Mouse (Mus musculus) ES-E14 (cell line): ENCODE data around the gene B4galnt1. TPM values are rescaled to one million over a fixed set of nuclear protein-coding genes. Genes with fewer than 3 reads are reported as not detected.
A peak's percentile ranks its signal among the peaks of the same experiment; 100 is the strongest.

Experiments used
- DNase-seq: peaks from one replicate; pipeline ENCODE4 v3.0.0-alpha.2; 2013; ENCODE audit warnings: low read depth, low spot score
- H3K27ac ChIP-seq: 2 replicates; pipeline ENCODE4 v1.5.1; 2012; ENCODE audit warnings: low read depth, mild to moderate bottlenecking, low read length, moderate library complexity, mixed read lengths; ENCODE audit not compliant: poor library complexity, insufficient read depth, severe bottlenecking
- H3K36me3 ChIP-seq: 2 replicates; pipeline ENCODE4 v1.6.1; 2012; ENCODE audit warnings: mild to moderate bottlenecking, low read length, moderate library complexity, mixed read lengths; ENCODE audit not compliant: control insufficient read depth, poor library complexity, insufficient read depth, severe bottlenecking
- H3K4me1 ChIP-seq, 2 experiments: fragments of 150-350 bp in 1 of 2; sonication (generic) in 1 of 2; 2 replicates each; pipeline ENCODE4 v1.6.1; 2012; ENCODE audit warnings: low read length in 2 of 2, mild to moderate bottlenecking in 1 of 2, mixed read lengths in 1 of 2; ENCODE audit not compliant: control insufficient read depth in 2 of 2, insufficient read depth in 2 of 2, poor library complexity in 1 of 2
- H3K4me3 ChIP-seq, 2 experiments: fragments of 150-350 bp in 1 of 2; sonication (generic) in 1 of 2; 2 replicates each; pipeline ENCODE4 v1.5.1; 2012; ENCODE audit warnings: low read length in 2 of 2, low read depth in 1 of 2, mild to moderate bottlenecking in 1 of 2, mixed read lengths in 1 of 2; ENCODE audit not compliant: insufficient read depth in 1 of 2, poor library complexity in 1 of 2, severe bottlenecking in 1 of 2
- H3K9ac ChIP-seq: 2 replicates; pipeline ENCODE4 v1.6.1; 2012; ENCODE audit warnings: low read depth, mild to moderate bottlenecking, low read length, mixed read lengths; ENCODE audit not compliant: poor library complexity, insufficient read depth, severe bottlenecking
- H3K9me3 ChIP-seq: fragments of 150-350 bp; sonication (generic); 2 replicates; pipeline ENCODE4 v1.6.1; 2012; ENCODE audit warnings: low read depth, mild to moderate bottlenecking, low read length; ENCODE audit not compliant: control insufficient read depth, insufficient read depth
- CHD2 ChIP-seq: IDR thresholded peaks from 2 replicates; pipeline ENCODE4 v1.6.1; 2014; ENCODE audit warnings: mild to moderate bottlenecking, low read depth, low read length, inconsistent platforms
- HCFC1 ChIP-seq: IDR thresholded peaks from 2 replicates; pipeline ENCODE4 v1.6.1; 2012; ENCODE audit warnings: low read length, inconsistent platforms, borderline replicate concordance; ENCODE audit not compliant: insufficient read depth
- MAFK ChIP-seq: IDR thresholded peaks from 2 replicates; pipeline ENCODE4 v1.6.1; 2014; ENCODE audit warnings: mild to moderate bottlenecking, low read depth, low read length, inconsistent platforms; ENCODE audit not compliant: insufficient read depth
- ZC3H11A ChIP-seq: IDR thresholded peaks from 2 replicates; pipeline ENCODE4 v1.6.1; 2012; ENCODE audit warnings: low read depth, mild to moderate bottlenecking, inconsistent platforms, low read length, borderline replicate concordance
- ZNF384 ChIP-seq: IDR thresholded peaks from 2 replicates; pipeline ENCODE4 v1.6.1; 2012; ENCODE audit warnings: low read depth, low read length, inconsistent platforms
- in situ Hi-C, 2 experiments: fragments of 600-800 bp; cut with MboI; formaldehyde crosslinking; loops; one replicate each; pipeline ENCODE4 v1.15.1; 2025; ENCODE audit warnings: low sequenced_read_pairs in 2 of 2, inconsistent platforms in 1 of 2; ENCODE audit not compliant: unreplicated experiment in 2 of 2
- total RNA-seq: library from RNA; depleted of rRNA; stranded (reverse); fragments of 300-350 nt; gene quantifications from 2 replicates; pipeline ENCODE4 v1.2.3, GENCODE M21; 2012

Gene B4galnt1
- total RNA-seq, 1 experiment: 4.5 TPM

DNA sequence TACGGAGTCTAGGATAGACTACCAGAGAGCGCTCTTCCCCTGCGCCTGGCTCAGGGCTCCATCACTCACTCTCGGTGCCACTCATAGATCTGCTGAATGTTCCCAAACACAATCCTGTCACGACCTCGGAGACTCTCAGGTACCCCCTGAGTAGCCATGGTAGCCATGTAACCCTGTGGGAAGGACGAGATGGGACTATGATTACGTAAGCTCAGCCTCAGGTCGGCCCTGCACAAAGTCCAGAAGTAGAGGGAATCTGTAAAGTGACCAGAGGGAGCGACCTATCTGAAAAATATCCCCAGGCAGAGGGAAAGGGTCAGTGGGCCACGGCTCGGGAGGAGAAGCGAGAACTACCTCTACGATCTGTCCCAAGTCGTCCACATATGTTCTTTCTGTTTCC lies 20.5 kb downstream of the B4galnt1 start:
- peaks cover 18% of the 10 kb centered on the region; the same call in 1 of the 2 replicates for H3K36me3 ChIP-seq
- H3K27ac ChIP-seq: no peak overlapping the region
- TF ChIP-seq ZC3H11A: no peak
- no peak for TF ChIP-seq ZNF384
- TF ChIP-seq MAFK: no peak
- TF ChIP-seq HCFC1: no peak
- TF ChIP-seq CHD2: no peak
- no peak for DNase-seq
- in situ Hi-C loops: no loop called here
- no peak overlapping the region for H3K4me3 ChIP-seq
- H3K4me1 ChIP-seq: peaks cover 0 to 22% of the 10 kb centered on the region in 2 experiments; a peak in 3 of 4 replicates
- no peaks in the 10 kb centered on the region for H3K9me3 ChIP-seq
- H3K9ac ChIP-seq: no peak overlapping the region

GRCm38 (mm10) chr10:127186451-127186850 lies 21.4 kb downstream of the B4galnt1 start:
- no peak for TF ChIP-seq HCFC1
- no peak for TF ChIP-seq CHD2
- Histone ChIP-seq H3K4me3 (no peak overlapping the region), H3K36me3 (peaks cover 18% of the 10 kb centered on the region; the same call in 1 of the 2 replicates), H3K27ac (no peak overlapping the region), H3K9ac (no peak overlapping the region), H3K9me3 (no peaks in the 10 kb centered on the region), H3K4me1 (peaks cover 0 to 31% of the 10 kb centered on the region in 2 experiments; a peak in 3 of 4 replicates)
- in situ Hi-C loops: no loop called here
- DNase-seq: no peak

- no peak for DNase-seq
- H3K9me3 ChIP-seq: no peaks in the 10 kb centered on the region
- peak overlapping the region; percentile 90; the same call in 1 of the 2 replicates for H3K9ac ChIP-seq
- H3K4me3 ChIP-seq: peak overlapping the region; percentile 81 to 99
- H3K27ac ChIP-seq: no peak overlapping the region
- H3K4me1 ChIP-seq: peaks cover 2 to 33% of the 10 kb centered on the region in 2 experiments; a peak in 3 of 4 replicates
- peaks cover 20% of the 10 kb centered on the region; the same call in 1 of the 2 replicates for H3K36me3 ChIP-seq
- in situ Hi-C loops: no loop called here
- TF ChIP-seq ZC3H11A: no peak
- TF ChIP-seq ZNF384: no peak
- no peak for TF ChIP-seq CHD2
- no peak for TF ChIP-seq MAFK
- no peak for TF ChIP-seq HCFC1
These were observed 22.5 kb downstream of the B4galnt1 start for GRCm38 (mm10) chr10:127187371-127188078.

DNA sequence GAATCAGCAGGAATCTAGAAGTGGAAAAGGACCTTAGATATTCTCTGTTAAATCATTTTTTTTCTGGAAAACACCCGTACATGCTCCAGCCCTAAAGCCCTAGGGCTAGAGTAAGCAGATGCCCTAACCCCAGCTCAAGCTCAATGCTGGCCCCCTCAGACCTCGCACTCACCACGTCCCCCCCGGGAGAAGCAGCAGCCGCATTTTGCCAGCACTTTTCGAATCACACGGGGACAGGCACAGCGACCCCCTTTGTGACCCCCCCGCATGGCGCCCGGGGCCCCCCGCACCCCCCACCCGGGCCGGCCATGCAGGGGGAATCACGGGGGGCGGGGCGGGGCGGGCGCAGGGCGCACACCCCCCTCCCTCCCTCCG lies 23.0 kb downstream of the B4galnt1 start:
- in situ Hi-C loops: no loop called here
- Histone ChIP-seq H3K4me3 (peak overlapping the region; percentile 81 to 99), H3K9ac (peak overlapping the region; percentile 90), H3K4me1 (peaks cover 2 to 37% of the 10 kb centered on the region in 2 experiments; a peak in 3 of 4 replicates), H3K27ac (0 out of 2 replicates have a peak overlapping the region, but pooled peaks have one; percentile 29), H3K9me3 (no peaks in the 10 kb centered on the region), H3K36me3 (peaks cover 20% of the 10 kb centered on the region; the same call in 1 of the 2 replicates)
- no peak for TF ChIP-seq HCFC1
- no peak for DNase-seq
